Mouse (Mus musculus) liver, embryonic 13.5 days (tissue): ENCODE measurements at regions not wholly inside any gene's neighbourhood (a gene's known extent, or its start where the extent isn't known, plus 50 kb on each side); places are given as distances from the start of the nearest gene placed in this dataset.

ENCODE experiments used
- ATAC-seq: fragments of 200-750 bp; cut with Nextera tagmentation; 2 replicates; pipeline ENCODE4 v1.8.0; 2017; ENCODE audit warnings: low read depth, mild to moderate bottlenecking, moderate number of reproducible peaks, moderate library complexity
- DNase-seq: peaks from one replicate; pipeline ENCODE4 v3.0.0; 2022
- H3K27ac ChIP-seq: fragments of 300-500 bp; sonication (generic); 2 replicates; pipeline ENCODE4 v1.5.1; 2015; ENCODE audit warnings: moderate library complexity, mild to moderate bottlenecking, inconsistent platforms
- H3K27me3 ChIP-seq: fragments of 300-500 bp; sonication (generic); 2 replicates; pipeline ENCODE4 v1.6.1; 2015; ENCODE audit warnings: mild to moderate bottlenecking, inconsistent platforms
- H3K36me3 ChIP-seq: fragments of 300-500 bp; sonication (generic); 2 replicates; pipeline ENCODE4 v1.6.1; 2015; ENCODE audit warnings: mild to moderate bottlenecking, inconsistent platforms
- H3K4me1 ChIP-seq: fragments of 300-500 bp; sonication (generic); replicated peaks from 2 replicates; pipeline ENCODE4 v1.6.1; 2015; ENCODE audit warnings: inconsistent platforms
- H3K4me2 ChIP-seq: fragments of 300-500 bp; sonication (generic); 2 replicates; pipeline ENCODE4 v1.6.1; 2015; ENCODE audit warnings: inconsistent platforms, mild to moderate bottlenecking, moderate library complexity
- H3K4me3 ChIP-seq: fragments of 300-500 bp; sonication (generic); replicated peaks from 2 replicates; pipeline ENCODE4 v1.5.1; 2015; ENCODE audit warnings: mild to moderate bottlenecking, inconsistent platforms
- H3K9ac ChIP-seq: fragments of 300-500 bp; sonication (generic); 2 replicates; pipeline ENCODE4 v1.6.1; 2015; ENCODE audit warnings: mild to moderate bottlenecking, inconsistent platforms
- H3K9me3 ChIP-seq: fragments of 300-500 bp; sonication (generic); replicated peaks from 2 replicates; pipeline ENCODE4 v1.6.1; 2016; ENCODE audit warnings: inconsistent platforms
- WGBS: fragments of 180-500 bp; shearing (Covaris S2); methylation state at CpG from one replicate; pipeline ENCODE4 v1.1.7; 2015; ENCODE audit not compliant: insufficient replicate concordance; 5-methylcytosine and 5-hydroxymethylcytosine counted together

DNA sequence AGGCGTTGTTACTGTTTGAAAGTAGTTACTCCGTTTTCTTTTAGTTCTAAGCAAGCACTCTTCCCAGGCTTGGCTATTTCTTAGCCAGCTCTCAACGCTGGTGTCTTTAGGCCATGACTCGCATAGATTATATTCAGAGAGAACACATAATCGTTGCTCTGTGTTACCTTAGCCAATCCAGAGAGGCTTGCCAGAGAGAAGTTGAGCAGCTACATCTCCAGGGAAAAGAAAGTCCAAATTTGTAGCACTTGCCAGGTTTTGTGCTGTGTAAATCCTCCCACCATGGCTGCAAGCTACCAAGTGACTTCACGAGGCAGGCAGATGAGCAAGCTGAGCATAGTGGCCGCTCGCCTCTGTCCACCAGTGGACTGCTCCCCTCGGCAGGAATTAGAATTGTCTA, 163.3 kb upstream of the Fn1 start:
- Histone ChIP-seq H3K4me1 (no peaks in the 10 kb centered on the region), H3K9ac (no peak overlapping the region), H3K4me2 (no peak overlapping the region), H3K27me3 (no peaks in the 10 kb centered on the region), H3K36me3 (no peaks in the 10 kb centered on the region), H3K9me3 (no peaks in the 10 kb centered on the region), H3K4me3 (no peak overlapping the region), H3K27ac (no peak overlapping the region)
- DNase-seq, result no peak
- WGBS, result 69% methylated on average over 9 of the region's 9 CpGs
- no peak for ATAC-seq

- Histone ChIP-seq H3K4me2 (no peak overlapping the region), H3K4me1 (no peaks in the 10 kb centered on the region), H3K9me3 (no peaks in the 10 kb centered on the region), H3K36me3 (no peaks in the 10 kb centered on the region), H3K27me3 (no peaks in the 10 kb centered on the region), H3K27ac (no peak overlapping the region), H3K4me3 (no peak overlapping the region), H3K9ac (no peak overlapping the region)
- no peak for ATAC-seq
- DNase-seq, result no peak
- 49% methylated on average over 4 of the region's 4 CpGs for WGBS
Measured at GRCm38 (mm10) chr1:71814141-71814540, 161.1 kb upstream of the Fn1 start.

DNA sequence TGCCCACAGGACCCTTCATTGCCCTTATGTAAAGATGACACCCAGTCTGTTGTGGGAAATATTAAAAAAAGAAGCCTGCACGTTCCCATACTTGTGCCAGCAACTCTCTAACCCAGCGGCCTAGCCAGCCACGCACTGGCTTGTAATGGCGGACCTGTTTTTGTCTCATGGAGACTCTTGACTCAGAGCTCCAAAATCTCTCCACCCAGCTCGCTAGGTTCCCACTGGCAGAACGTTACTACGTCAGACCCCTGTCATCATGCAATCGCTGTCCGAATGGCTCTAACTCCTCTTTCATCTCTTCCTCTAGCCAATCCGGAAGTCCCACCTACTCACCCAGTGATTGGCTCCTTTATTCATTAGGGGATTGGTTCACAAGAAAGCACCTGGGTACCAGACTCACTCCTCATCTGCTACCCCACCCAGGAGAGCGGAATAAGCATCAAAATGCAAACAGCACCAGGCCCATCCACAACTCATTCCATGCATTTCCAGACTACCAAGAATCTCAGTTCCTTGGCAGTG, 159.2 kb upstream of the Fn1 start:
- Histone ChIP-seq H3K27me3 (no peaks in the 10 kb centered on the region), H3K4me3 (no peak overlapping the region), H3K9me3 (no peaks in the 10 kb centered on the region), H3K4me2 (no peak overlapping the region), H3K27ac (no peak overlapping the region), H3K4me1 (no peaks in the 10 kb centered on the region), H3K36me3 (no peaks in the 10 kb centered on the region), H3K9ac (no peak overlapping the region)
- no peak for DNase-seq
- ATAC-seq, result no peak
- WGBS, result 82% methylated on average over 11 of the region's 11 CpGs

- WGBS, result 44% methylated on average over 11 of the region's 11 CpGs
Measured at GRCm38 (mm10) chr1:71811196-71811788, 158.3 kb upstream of the Fn1 start.

GRCm38 (mm10) chr1:71808005-71808404, 155.0 kb upstream of the Fn1 start:
- ATAC-seq (no peak), DNase-seq (no peak)

More at GRCm38 (mm10) chr1:71811196-71811788, 158.3 kb upstream of the Fn1 start:
- Histone ChIP-seq H3K9me3 (no peaks in the 10 kb centered on the region), H3K9ac (no peak overlapping the region), H3K27ac (no peak overlapping the region), H3K4me1 (peaks cover 4% of the 10 kb centered on the region; the same call in 1 of the 2 replicates), H3K27me3 (no peaks in the 10 kb centered on the region), H3K36me3 (no peaks in the 10 kb centered on the region), H3K4me3 (no peak overlapping the region), H3K4me2 (no peak overlapping the region)
- ATAC-seq (no peak), DNase-seq (no peak)

DNA sequence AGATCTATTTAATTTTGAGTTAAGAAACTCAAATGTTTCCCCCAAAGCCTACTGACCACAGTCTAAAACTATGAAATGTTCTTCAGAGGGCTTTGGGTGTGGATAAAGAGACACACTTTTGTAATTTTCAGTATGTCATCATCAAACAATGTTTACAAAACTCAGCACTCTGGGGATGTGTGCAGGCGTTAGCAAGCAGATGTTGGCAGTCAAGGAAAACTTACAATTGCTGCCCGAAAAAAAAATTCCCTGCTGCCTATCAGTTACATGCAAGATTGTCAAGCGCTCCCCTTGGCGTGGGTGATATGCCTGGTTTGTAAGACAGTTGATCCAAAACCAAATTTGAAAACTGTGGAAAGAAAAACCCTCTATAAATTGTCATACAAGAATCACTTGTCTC, 154.6 kb upstream of the Fn1 start:
- Histone ChIP-seq H3K4me1 (peaks cover 4% of the 10 kb centered on the region; the same call in 1 of the 2 replicates), H3K9me3 (no peaks in the 10 kb centered on the region), H3K27ac (no peak overlapping the region), H3K27me3 (no peaks in the 10 kb centered on the region), H3K4me3 (no peak overlapping the region), H3K4me2 (no peak overlapping the region), H3K36me3 (no peaks in the 10 kb centered on the region), H3K9ac (no peak overlapping the region)
- ATAC-seq, result no peak
- no peak for DNase-seq
- 34% methylated on average over 4 of the region's 4 CpGs for WGBS

More at GRCm38 (mm10) chr1:71808005-71808404, 155.0 kb upstream of the Fn1 start:
- 61% methylated on average over 1 of the region's 1 CpGs for WGBS
- Histone ChIP-seq H3K9ac (no peak overlapping the region), H3K27ac (no peak overlapping the region), H3K27me3 (no peaks in the 10 kb centered on the region), H3K4me1 (peaks cover 4% of the 10 kb centered on the region; the same call in 1 of the 2 replicates), H3K9me3 (no peaks in the 10 kb centered on the region), H3K36me3 (no peaks in the 10 kb centered on the region), H3K4me2 (no peak overlapping the region), H3K4me3 (no peak overlapping the region)

- ATAC-seq (no peak), DNase-seq (no peak)
- no peaks in the 10 kb centered on the region for H3K36me3 ChIP-seq
- no peak overlapping the region for H3K4me3 ChIP-seq
- no peak overlapping the region for H3K27ac ChIP-seq
- no peak overlapping the region for H3K9ac ChIP-seq
- no peaks in the 10 kb centered on the region for H3K4me1 ChIP-seq
- WGBS, result 65% methylated on average over 9 of the region's 9 CpGs
- H3K9me3 ChIP-seq, result no peaks in the 10 kb centered on the region
- H3K27me3 ChIP-seq, result no peaks in the 10 kb centered on the region
- H3K4me2 ChIP-seq, result no peak overlapping the region
Measured at GRCm38 (mm10) chr1:71801283-71802066, 148.5 kb upstream of the Fn1 start.

- ATAC-seq (no peak), DNase-seq (no peak)
- Histone ChIP-seq H3K9ac (no peak overlapping the region), H3K9me3 (no peaks in the 10 kb centered on the region), H3K27me3 (no peaks in the 10 kb centered on the region), H3K4me3 (no peak overlapping the region), H3K36me3 (no peaks in the 10 kb centered on the region), H3K4me2 (no peak overlapping the region), H3K4me1 (no peaks in the 10 kb centered on the region), H3K27ac (no peak overlapping the region)
- WGBS, result 70% methylated on average over 2 of the region's 2 CpGs
Measured at GRCm38 (mm10) chr1:71800581-71800980, 147.6 kb upstream of the Fn1 start.

DNA sequence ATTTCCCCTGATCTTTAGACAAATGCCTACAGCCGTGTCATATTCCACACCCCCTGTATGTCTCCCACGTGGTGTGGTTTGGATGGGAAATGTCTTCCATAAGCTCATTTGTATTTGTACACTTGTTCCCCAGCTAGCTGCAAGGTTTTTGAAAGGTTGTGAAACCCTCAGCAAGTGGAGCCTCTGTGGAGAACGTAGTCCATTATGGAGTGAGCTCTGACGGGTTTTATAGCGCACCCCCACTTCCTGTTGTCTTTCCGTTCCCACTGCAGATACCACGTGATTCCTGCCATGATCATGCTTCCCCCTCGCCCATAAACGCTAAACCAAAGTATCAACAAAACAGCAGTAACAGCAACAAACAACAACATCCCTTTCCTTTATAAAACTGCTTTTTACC, 145.6 kb upstream of the Fn1 start:
- no peak overlapping the region for H3K9ac ChIP-seq
- H3K4me1 ChIP-seq, result no peaks in the 10 kb centered on the region
- no peak overlapping the region for H3K27ac ChIP-seq
- no peaks in the 10 kb centered on the region for H3K27me3 ChIP-seq
- no peak overlapping the region for H3K4me2 ChIP-seq
- no peak overlapping the region for H3K4me3 ChIP-seq
- ATAC-seq (no peak), DNase-seq (no peak)
- WGBS, result 33% methylated on average over 9 of the region's 9 CpGs
- H3K9me3 ChIP-seq, result no peaks in the 10 kb centered on the region
- H3K36me3 ChIP-seq, result no peaks in the 10 kb centered on the region

GRCm38 (mm10) chr1:71788408-71788807, 135.4 kb upstream of the Fn1 start:
- Histone ChIP-seq H3K27me3 (no peaks in the 10 kb centered on the region), H3K36me3 (no peaks in the 10 kb centered on the region), H3K4me2 (no peak overlapping the region), H3K9ac (no peak overlapping the region), H3K9me3 (no peaks in the 10 kb centered on the region), H3K4me1 (no peaks in the 10 kb centered on the region), H3K4me3 (no peak overlapping the region), H3K27ac (no peak overlapping the region)
- ATAC-seq (no peak), DNase-seq (no peak)
- WGBS, result 65% methylated on average over 1 of the region's 1 CpGs

- Histone ChIP-seq H3K9ac (no peak overlapping the region), H3K27me3 (no peaks in the 10 kb centered on the region), H3K4me2 (no peak overlapping the region), H3K4me1 (no peaks in the 10 kb centered on the region), H3K9me3 (no peaks in the 10 kb centered on the region), H3K27ac (no peak overlapping the region), H3K36me3 (no peaks in the 10 kb centered on the region), H3K4me3 (no peak overlapping the region)
- DNase-seq (no peak), ATAC-seq (no peak)
- WGBS, result 61% methylated on average over 2 of the region's 2 CpGs
Measured at GRCm38 (mm10) chr1:71784880-71785279, 131.9 kb upstream of the Fn1 start.

DNA sequence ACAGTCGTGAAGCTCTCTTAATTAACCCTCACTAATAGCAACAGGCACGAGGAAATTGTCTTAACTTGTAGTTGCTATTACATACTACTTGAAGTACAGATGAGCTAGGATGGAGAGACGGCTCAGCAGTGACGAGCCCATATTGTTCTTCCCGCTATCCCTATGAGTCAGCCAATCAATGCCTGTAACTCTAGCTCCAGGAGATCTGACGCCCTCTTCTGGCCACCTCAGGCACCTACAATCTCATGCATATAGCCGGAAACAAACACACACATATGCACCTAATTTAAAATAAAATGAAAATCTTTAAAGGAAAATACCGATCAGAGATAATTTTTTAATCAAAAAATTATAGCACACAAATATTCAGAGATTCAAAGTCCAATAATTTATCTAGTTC, 125.3 kb upstream of the Fn1 start:
- H3K4me2 ChIP-seq, result no peak overlapping the region
- WGBS, result 72% methylated on average over 8 of the region's 8 CpGs
- no peaks in the 10 kb centered on the region for H3K9me3 ChIP-seq
- H3K4me3 ChIP-seq, result no peak overlapping the region
- H3K27me3 ChIP-seq, result no peaks in the 10 kb centered on the region
- ATAC-seq (no peak), DNase-seq (no peak)
- H3K27ac ChIP-seq, result no peak overlapping the region
- no peaks in the 10 kb centered on the region for H3K36me3 ChIP-seq
- H3K9ac ChIP-seq, result no peak overlapping the region
- no peaks in the 10 kb centered on the region for H3K4me1 ChIP-seq
